Mouse (Mus musculus) lung, postnatal 14 days (tissue): Measurements from ENCODE around the gene Rsph14.

Source experiments
- DNase-seq: peaks from one replicate; pipeline ENCODE4 v3.0.0; 2021

Rsph14 gene

DNA sequence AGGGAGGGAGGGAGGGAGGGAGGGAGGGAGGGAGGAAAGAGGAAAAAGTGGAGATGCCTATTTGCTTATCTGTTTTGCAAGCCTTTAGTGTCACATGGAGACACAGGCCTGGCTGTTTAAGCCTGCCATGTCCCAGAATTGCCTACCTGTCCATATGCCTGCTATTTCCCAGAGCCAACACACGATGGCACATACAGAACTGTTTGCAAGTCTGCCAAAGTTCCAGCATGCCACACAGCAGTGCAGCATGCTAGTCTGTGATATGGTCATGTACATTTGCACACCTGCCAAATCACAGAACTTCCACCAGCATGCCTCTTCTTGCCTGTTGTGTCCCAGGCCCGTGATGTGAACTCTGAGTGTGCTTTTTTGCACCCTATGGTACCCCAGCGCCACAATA, 101.8 kb downstream of the Rsph14 start:
- no peak for DNase-seq

DNA sequence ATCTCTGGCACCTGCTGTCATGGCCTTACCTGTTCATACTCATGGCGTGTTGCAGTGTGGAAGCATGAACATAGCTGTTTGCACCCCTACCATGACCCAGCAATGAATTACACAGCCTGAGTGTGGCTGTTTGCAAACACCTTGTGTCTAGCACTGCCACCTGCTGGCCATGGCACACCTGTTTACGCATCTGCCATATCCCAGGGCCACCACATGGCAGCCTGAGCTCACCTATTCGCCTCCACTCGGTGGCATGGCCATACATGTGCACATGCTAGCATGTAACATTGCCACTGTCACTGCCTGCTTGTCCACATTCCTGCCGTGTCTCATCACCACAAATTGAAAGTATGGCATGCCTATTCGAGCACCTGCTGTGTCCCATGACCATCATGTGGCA, 102.8 kb downstream of the Rsph14 start:
- peak; percentile 13 for DNase-seq

- no peak for DNase-seq
Observed at GRCm38 (mm10) chr10:74928276-74928675, 104.1 kb downstream of the Rsph14 start.

DNA sequence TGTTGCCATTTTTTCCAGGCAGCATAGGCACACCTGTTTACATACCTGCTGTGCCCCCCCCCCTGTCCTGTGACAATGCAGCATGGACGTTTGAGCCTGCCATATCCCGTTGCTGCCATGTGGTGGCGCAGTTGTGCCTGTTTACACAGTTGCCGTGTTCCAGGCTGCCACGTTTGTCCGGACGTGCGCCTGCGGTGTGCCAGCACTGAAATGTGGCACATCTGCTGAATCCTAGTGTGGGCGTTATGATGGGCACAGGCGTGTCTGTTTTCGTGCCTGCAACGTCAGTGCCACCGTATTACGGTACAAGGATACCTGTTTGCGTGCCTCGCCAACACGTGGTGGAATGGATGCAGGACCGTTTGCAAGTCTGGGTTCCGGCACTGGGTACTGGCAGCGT, 107.1 kb downstream of the Rsph14 start:
- peak; percentile 45 for DNase-seq

- DNase-seq = no peak
Observed at GRCm38 (mm10) chr10:74924274-74924673, 108.1 kb downstream of the Rsph14 start.

GRCm38 (mm10) chr10:74922763-74923162, 109.6 kb downstream of the Rsph14 start:
- DNase-seq = peak; percentile 22

GRCm38 (mm10) chr10:74921614-74922013, 110.8 kb downstream of the Rsph14 start:
- no peak for DNase-seq

DNA sequence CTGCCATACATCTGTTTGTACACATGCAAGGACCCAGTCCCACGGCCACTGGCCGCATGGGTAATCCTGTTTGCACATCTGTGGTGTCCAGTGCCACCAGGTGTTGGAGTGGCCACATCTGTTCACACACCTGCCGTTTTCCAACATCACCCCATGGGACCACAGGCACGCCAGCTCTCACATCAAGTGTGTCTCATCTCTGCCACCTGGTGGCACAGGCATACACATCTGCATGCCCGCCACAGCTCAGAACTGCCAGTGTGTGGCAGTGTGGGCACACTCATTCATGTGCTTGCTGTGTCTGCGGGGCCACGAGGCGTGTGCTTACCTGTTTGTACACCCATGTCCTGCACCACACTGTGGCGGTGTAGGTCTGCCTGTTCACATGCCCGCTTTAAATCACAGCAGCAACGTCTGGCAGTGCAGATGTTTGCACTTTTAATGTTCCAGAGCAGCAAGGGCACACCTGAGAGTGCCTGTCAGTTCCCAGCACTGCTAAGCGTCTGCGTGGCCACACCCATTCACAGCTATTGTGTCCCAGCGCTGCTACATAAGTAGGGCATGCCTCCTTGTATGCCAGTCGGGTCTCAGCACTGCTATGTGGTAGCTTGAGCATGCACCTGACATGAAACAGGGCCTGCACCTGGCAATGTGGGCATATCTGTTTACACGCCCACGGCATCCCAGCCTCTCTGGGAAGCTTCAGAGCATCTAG, 111.4 kb downstream of the Rsph14 start:
- peak; percentile 51 for DNase-seq

- DNase-seq = no peak
Observed at GRCm38 (mm10) chr10:74919277-74919676, 113.1 kb downstream of the Rsph14 start.

GRCm38 (mm10) chr10:74908431-74908830, 124.0 kb downstream of the Rsph14 start:
- DNase-seq = no peak
